Mouse (Mus musculus): ENCODE data around the gene Def8. TPM values are rescaled to one million over a fixed set of nuclear protein-coding genes. Genes with fewer than 3 reads are reported as not detected.

The Def8 gene
- polyA plus RNA-seq, 2 experiments: 8.0 to 10.5 TPM

- Histone ChIP-seq H3K9me3 (ENCODE audit: control insufficient read depth, low read length) (no peaks in the 10 kb centered on the region), H3K27ac (no peak overlapping the region), H3K4me2 (ENCODE audit: low read depth) (peak overlapping the region; percentile 11; the same call in 1 of the 2 replicates), H3K4me3 (ENCODE audit: insufficient read depth in 1 of 2, low read depth in 2 of 2, low read length in 2 of 2) (no peak overlapping the region), H3K4me1 (replicated peaks; ENCODE audit: control insufficient read depth in 2 of 2, insufficient read depth in 2 of 2, low read length in 1 of 2) (peaks cover 8 to 19% of the 10 kb centered on the region in 2 experiments; a peak in 3 of 4 replicates), H3K9ac (replicated peaks) (no peak overlapping the region), H3K27me3 (ENCODE audit: control insufficient read depth, insufficient read depth, low read length) (peaks cover 20% of the 10 kb centered on the region), H3K36me3 (replicated peaks; ENCODE audit: control insufficient read depth, insufficient read depth, low read depth) (no peaks in the 10 kb centered on the region)
- ATAC-seq (ENCODE audit: insufficient read depth) (peak; percentile 87), DNase-seq (ENCODE audit: low read depth in 3 of 3, low spot score in 3 of 3) (peak in 2 of 3 experiments; percentile 40 to 43)
- TF ChIP-seq EP300 (IDR thresholded peaks at IDR 0.05; ENCODE audit: low read depth) (peak; percentile 53), CTCF (IDR thresholded peaks at IDR 0.05; ENCODE audit: low read depth) (peak; percentile 60)
- 21% methylated on average over 8 of the region's 8 CpGs for WGBS (ENCODE audit: insufficient replicate concordance)
These were observed 7.1 kb upstream of the Def8 start for GRCm38 (mm10) chr8:123415967-123416943.

- no peak overlapping the region for H3K9ac ChIP-seq (replicated peaks)
- no peak overlapping the region for H3K27ac ChIP-seq
- DNase-seq (ENCODE audit: low read depth in 3 of 3, low spot score in 3 of 3) (no peak), ATAC-seq (ENCODE audit: insufficient read depth) (no peak)
- H3K4me2 ChIP-seq (ENCODE audit: low read depth): no peak overlapping the region
- H3K27me3 ChIP-seq (ENCODE audit: control insufficient read depth, insufficient read depth, low read length): peaks cover 12% of the 10 kb centered on the region
- H3K36me3 ChIP-seq (replicated peaks; ENCODE audit: control insufficient read depth, insufficient read depth, low read depth): no peaks in the 10 kb centered on the region
- TF ChIP-seq EP300 (IDR thresholded peaks at IDR 0.05; ENCODE audit: low read depth) (no peak), CTCF (IDR thresholded peaks at IDR 0.05; ENCODE audit: low read depth) (no peak)
- no peaks in the 10 kb centered on the region for H3K9me3 ChIP-seq (ENCODE audit: control insufficient read depth, low read length)
- WGBS (ENCODE audit: insufficient replicate concordance): 47% methylated on average over 8 of the region's 8 CpGs
- no peak overlapping the region for H3K4me3 ChIP-seq (ENCODE audit: insufficient read depth in 1 of 2, low read depth in 2 of 2, low read length in 2 of 2)
- H3K4me1 ChIP-seq (replicated peaks; ENCODE audit: control insufficient read depth in 2 of 2, insufficient read depth in 2 of 2, low read length in 1 of 2): peaks cover 2 to 14% of the 10 kb centered on the region in 2 experiments; a peak in 3 of 4 replicates
These were observed 6.3 kb upstream of the Def8 start for GRCm38 (mm10) chr8:123416944-123417555.

GRCm38 (mm10) chr8:123419711-123420110 is 3.6 kb upstream of the Def8 start:
- Histone ChIP-seq H3K4me3 (ENCODE audit: insufficient read depth in 1 of 2, low read depth in 2 of 2, low read length in 2 of 2) (no peak overlapping the region), H3K36me3 (replicated peaks; ENCODE audit: control insufficient read depth, insufficient read depth, low read depth) (no peaks in the 10 kb centered on the region), H3K9ac (replicated peaks) (no peak overlapping the region), H3K9me3 (ENCODE audit: control insufficient read depth, low read length) (no peaks in the 10 kb centered on the region), H3K4me2 (ENCODE audit: low read depth) (no peak overlapping the region), H3K27ac (no peak overlapping the region), H3K4me1 (replicated peaks; ENCODE audit: control insufficient read depth in 2 of 2, insufficient read depth in 2 of 2, low read length in 1 of 2) (peaks cover 0 to 7% of the 10 kb centered on the region in 2 experiments; a peak in 2 of 4 replicates), H3K27me3 (ENCODE audit: control insufficient read depth, insufficient read depth, low read length) (no peaks in the 10 kb centered on the region)
- TF ChIP-seq EP300 (IDR thresholded peaks at IDR 0.05; ENCODE audit: low read depth) (no peak), CTCF (IDR thresholded peaks at IDR 0.05; ENCODE audit: low read depth) (no peak)
- ATAC-seq (ENCODE audit: insufficient read depth): no peak
- DNase-seq (ENCODE audit: low read depth in 3 of 3, low spot score in 3 of 3): no peak
- WGBS (ENCODE audit: insufficient replicate concordance): 47% methylated on average over 4 of the region's 4 CpGs

- Histone ChIP-seq H3K27me3 (ENCODE audit: control insufficient read depth, insufficient read depth, low read length) (no peaks in the 10 kb centered on the region), H3K9ac (replicated peaks) (no peak overlapping the region), H3K4me2 (ENCODE audit: low read depth) (no peak overlapping the region), H3K36me3 (replicated peaks; ENCODE audit: control insufficient read depth, insufficient read depth, low read depth) (no peaks in the 10 kb centered on the region), H3K9me3 (ENCODE audit: control insufficient read depth, low read length) (no peaks in the 10 kb centered on the region), H3K4me1 (replicated peaks; ENCODE audit: control insufficient read depth in 2 of 2, insufficient read depth in 2 of 2, low read length in 1 of 2) (peaks cover 0 to 7% of the 10 kb centered on the region in 2 experiments; a peak in 2 of 4 replicates), H3K4me3 (ENCODE audit: insufficient read depth in 1 of 2, low read depth in 2 of 2, low read length in 2 of 2) (no peak overlapping the region), H3K27ac (no peak overlapping the region)
- TF ChIP-seq EP300 (IDR thresholded peaks at IDR 0.05; ENCODE audit: low read depth): no peak
- TF ChIP-seq CTCF (IDR thresholded peaks at IDR 0.05; ENCODE audit: low read depth): no peak
- no peak for ATAC-seq (ENCODE audit: insufficient read depth)
- no peak for DNase-seq (ENCODE audit: low read depth in 3 of 3, low spot score in 3 of 3)
- WGBS (ENCODE audit: insufficient replicate concordance): 81% methylated on average over 34 of the region's 34 CpGs
These were observed 2.6 kb upstream of the Def8 start for GRCm38 (mm10) chr8:123420525-123421281.

Measured in liver, embryonic 14.5 days (tissue).